ENCODE assay signal across 8 mouse cellular contexts in genomic region chr4:138537210-138538083, GRCm38 (mm10).
DNase-seq lines count a peak whose midpoint lies in the region; ATAC-seq and TF ChIP-seq lines count a peak whose summit lies in the region.

No protein-coding gene starts in this region.

- peak; percentile 88 for ATAC-seq in forebrain, postnatal 0 days
- ATAC-seq in midbrain, embryonic 16.5 days: peak; percentile 88

- H3K36me3 ChIP-seq in forebrain, postnatal 0 days (ENCODE audit: insufficient read depth): no peaks in the 10 kb centered on the region
- no peaks in the 10 kb centered on the region for H3K36me3 ChIP-seq in midbrain, embryonic 16.5 days (ENCODE audit: control insufficient read depth, insufficient read depth, low read length)

- H3K4me1 ChIP-seq in forebrain, postnatal 0 days (ENCODE audit: insufficient read depth): peaks cover 18% of the 10 kb centered on the region
- H3K4me1 ChIP-seq in midbrain, embryonic 16.5 days (ENCODE audit: control insufficient read depth, insufficient read depth, low read length): peaks cover 20% of the 10 kb centered on the region

- no peak overlapping the region; the same call in 1 of the 2 replicates for H3K9ac ChIP-seq in forebrain, postnatal 0 days
- peak overlapping the region; percentile 10; the same call in 1 of the 2 replicates for H3K9ac ChIP-seq in midbrain, embryonic 16.5 days (ENCODE audit: low read depth, low read length)

- peak; percentile 63 for DNase-seq in ES-CJ7 (ENCODE audit: low read depth, low spot score)
- DNase-seq in cerebellum, adult 11-12 months: peak; percentile 74
- DNase-seq in forebrain, postnatal 0 days: peak; percentile 91
- peak; percentile 71 to 82 for DNase-seq in layer of hippocampus, adult 2 months (ENCODE audit: low spot score in 2 of 2)
- DNase-seq in heart, postnatal 4 days: no peak
- no peak for DNase-seq in heart, adult 11 months
- DNase-seq in adrenal gland, adult 18-20 months (ENCODE audit: low spot score in 2 of 2): no peak

- peak; percentile 52 for TF ChIP-seq CTCF in forebrain, postnatal 0 days (IDR thresholded peaks at IDR 0.05; ENCODE audit: low read depth)
- peak; percentile 33; the same call in 1 of the 2 replicates for TF ChIP-seq CTCF in layer of hippocampus, adult 2 months (conservative IDR thresholded peaks at IDR 0.05)

- H3K4me2 ChIP-seq in forebrain, postnatal 0 days (ENCODE audit: low read depth): 0 out of 2 replicates have a peak overlapping the region, but pooled peaks have one; percentile 15
- H3K4me2 ChIP-seq in midbrain, embryonic 16.5 days (ENCODE audit: low read length): peak overlapping the region; percentile 18; the same call in 1 of the 2 replicates

- H3K27ac ChIP-seq in forebrain, postnatal 0 days (ENCODE audit: low read depth, low read length): peak overlapping the region; percentile 87
- H3K27ac ChIP-seq in layer of hippocampus, adult 2 months: peak overlapping the region; percentile 79
- H3K27ac ChIP-seq in midbrain, embryonic 16.5 days (ENCODE audit: low read length): peak overlapping the region; percentile 86

- H3K9me3 ChIP-seq in forebrain, postnatal 0 days (ENCODE audit: low read length): no peaks in the 10 kb centered on the region
- no peaks in the 10 kb centered on the region for H3K9me3 ChIP-seq in midbrain, embryonic 16.5 days (replicated peaks; ENCODE audit: control insufficient read depth, low read length, poor library complexity, severe bottlenecking)

- H3K4me3 ChIP-seq in forebrain, postnatal 0 days (ENCODE audit: low read depth, low read length): no peak overlapping the region
- H3K4me3 ChIP-seq in layer of hippocampus, adult 2 months: no peak overlapping the region
- H3K4me3 ChIP-seq in midbrain, embryonic 16.5 days (ENCODE audit: low read depth, low read length): no peak overlapping the region

- H3K27me3 ChIP-seq in forebrain, postnatal 0 days (ENCODE audit: insufficient read depth, low read length): no peaks in the 10 kb centered on the region
- H3K27me3 ChIP-seq in midbrain, embryonic 16.5 days (ENCODE audit: control insufficient read depth, insufficient read depth, low read depth, low read length): no peaks in the 10 kb centered on the region

- WGBS in forebrain, postnatal 0 days: 21% methylated on average over 10 of the region's 10 CpGs
- WGBS in midbrain, embryonic 16.5 days: 25% methylated on average over 10 of the region's 10 CpGs

Comparison
In these comparisons a context has a peak if more than half of its experiments do, and no peak if none do; other contexts are left out.
1. DNase-seq: peak in ES-CJ7 (single experiment), cerebellum, adult 11-12 months (single experiment), forebrain, postnatal 0 days (single experiment) and layer of hippocampus, adult 2 months (2 of 2); none in heart, postnatal 4 days (single experiment), heart, adult 11 months (single experiment) and adrenal gland, adult 18-20 months (0 of 2).
2. Peak in every context shown above with its lines, with median percentiles within 50 percentile points of each other: H3K27ac ChIP-seq.